Mouse (Mus musculus) frontal cortex, postnatal 10 days (tissue): Measurements from ENCODE around the gene Rxrb.
A peak's percentile ranks its signal among the peaks of the same experiment; 100 is the strongest.

Experiments
- DNase-seq, 2 experiments: peaks; one replicate each; pipeline ENCODE4 v3.0.0; 2022; ENCODE audit warnings: low spot score in 2 of 2, mixed read lengths in 1 of 2

Rxrb gene

GRCm38 (mm10) chr17:34039562-34040450 is 8.2 kb downstream of the Rxrb start:
- DNase-seq = peak in 1 of 2 experiments; percentile 37

- no peak for DNase-seq
Measured at GRCm38 (mm10) chr17:34045941-34046340, 14.3 kb downstream of the Rxrb start.

GRCm38 (mm10) chr17:34047404-34048050 is 15.9 kb downstream of the Rxrb start:
- DNase-seq = no peak

GRCm38 (mm10) chr17:34057224-34057623 is 25.6 kb downstream of the Rxrb start:
- no peak for DNase-seq

GRCm38 (mm10) chr17:34068864-34069263 is 37.3 kb downstream of the Rxrb start:
- DNase-seq = no peak

- DNase-seq = no peak
Measured at GRCm38 (mm10) chr17:34072091-34072490, 40.5 kb downstream of the Rxrb start.

GRCm38 (mm10) chr17:34075271-34075670 is 43.7 kb downstream of the Rxrb start:
- peak in 1 of 2 experiments; percentile 64 for DNase-seq

- DNase-seq = peak in 1 of 2 experiments; percentile 60
Measured at GRCm38 (mm10) chr17:34077549-34077948, 45.9 kb downstream of the Rxrb start.

- no peak for DNase-seq
Measured at GRCm38 (mm10) chr17:34078148-34078547, 46.5 kb downstream of the Rxrb start.

GRCm38 (mm10) chr17:34079002-34079401 is 47.4 kb downstream of the Rxrb start:
- no peak for DNase-seq

- DNase-seq = no peak
Measured at GRCm38 (mm10) chr17:34079621-34080020, 48.0 kb downstream of the Rxrb start.

GRCm38 (mm10) chr17:34083104-34083503 is 51.5 kb downstream of the Rxrb start:
- DNase-seq = no peak

- DNase-seq = no peak
Measured at GRCm38 (mm10) chr17:34087386-34087785, 55.8 kb downstream of the Rxrb start.
